Mouse (Mus musculus) lung, embryonic 16.5 days (tissue): ENCODE measurements around the gene Pax4. TPM values are rescaled to one million over a fixed set of nuclear protein-coding genes. Genes with fewer than 3 reads are reported as not detected.

Source experiments
- ATAC-seq: fragments of 200-750 bp; cut with Nextera tagmentation; 2 replicates; pipeline ENCODE4 v1.8.0; 2017; ENCODE audit warnings: low read depth, mild to moderate bottlenecking, moderate library complexity
- H3K27ac ChIP-seq: fragments of 300-500 bp; sonication (generic); 2 replicates; pipeline ENCODE4 v1.5.1; 2014; ENCODE audit warnings: mild to moderate bottlenecking, control low read depth, low read length
- H3K27me3 ChIP-seq: fragments of 300-500 bp; sonication (generic); 2 replicates; pipeline ENCODE4 v1.6.1; 2014; ENCODE audit warnings: low read depth, low read length, mixed read lengths; ENCODE audit not compliant: control insufficient read depth, insufficient read depth
- H3K36me3 ChIP-seq: fragments of 300-500 bp; sonication (generic); 2 replicates; pipeline ENCODE4 v1.6.1; 2014; ENCODE audit warnings: low read length; ENCODE audit not compliant: control insufficient read depth, insufficient read depth
- H3K4me1 ChIP-seq: fragments of 300-500 bp; sonication (generic); replicated peaks from 2 replicates; pipeline ENCODE4 v1.6.1; 2014; ENCODE audit warnings: low read length, mixed read lengths; ENCODE audit not compliant: control insufficient read depth, insufficient read depth
- H3K4me2 ChIP-seq: fragments of 300-500 bp; sonication (generic); 2 replicates; pipeline ENCODE4 v1.6.1; 2014; ENCODE audit warnings: low read depth, low read length, control low read depth
- H3K4me3 ChIP-seq: fragments of 300-500 bp; sonication (generic); 2 replicates; pipeline ENCODE4 v1.5.1; 2014; ENCODE audit warnings: mild to moderate bottlenecking, low read length, control low read depth
- H3K9ac ChIP-seq: fragments of 300-500 bp; sonication (generic); 2 replicates; pipeline ENCODE4 v1.6.1; 2014; ENCODE audit warnings: low read length, control low read depth
- H3K9me3 ChIP-seq: fragments of 300-500 bp; sonication (generic); 2 replicates; pipeline ENCODE4 v1.6.1; 2016; ENCODE audit warnings: low read length; ENCODE audit not compliant: control insufficient read depth
- WGBS: fragments of 180-500 bp; shearing (Covaris S2); extraction: QIAGEN DNeasy Blood & Tissue Kit; methylation state at CpG from one replicate; pipeline ENCODE4 v1.1.7; 2014; 5-methylcytosine and 5-hydroxymethylcytosine counted together
- polyA plus RNA-seq: library from polyadenylated mRNA; unstranded; fragments of >200 nt; fragmentation: Nextera tagmentation; extraction: Ambion mirVana; gene quantifications from 2 replicates; pipeline ENCODE4 v1.2.1, GENCODE M21; 2015

Pax4 gene
- polyA plus RNA-seq, 1 experiment from 2014 or later, result not detected

GRCm38 (mm10) chr6:28480752-28481492 lies 31.8 kb upstream of the Pax4 start:
- Histone ChIP-seq H3K9me3 (no peaks in the 10 kb centered on the region), H3K4me1 (peaks cover 31% of the 10 kb centered on the region), H3K36me3 (no peaks in the 10 kb centered on the region), H3K9ac (peak overlapping the region; percentile 87), H3K4me2 (peak overlapping the region; percentile 71), H3K4me3 (peak overlapping the region; percentile 87), H3K27me3 (no peaks in the 10 kb centered on the region), H3K27ac (peak overlapping the region; percentile 48; the same call in 1 of the 2 replicates)
- WGBS, result 3% methylated on average over 21 of the region's 21 CpGs
- no peak for ATAC-seq

GRCm38 (mm10) chr6:28479865-28480751 lies 31.0 kb upstream of the Pax4 start:
- peak overlapping the region; percentile 87 for H3K4me3 ChIP-seq
- H3K27me3 ChIP-seq, result no peaks in the 10 kb centered on the region
- under 1% methylated on average over 63 of the region's 68 CpGs for WGBS
- no peaks in the 10 kb centered on the region for H3K36me3 ChIP-seq
- H3K9me3 ChIP-seq, result no peaks in the 10 kb centered on the region
- H3K4me2 ChIP-seq, result peak overlapping the region; percentile 83
- ATAC-seq, result peak; percentile 99
- peaks cover 31% of the 10 kb centered on the region for H3K4me1 ChIP-seq
- peak overlapping the region; percentile 87 for H3K9ac ChIP-seq
- peak overlapping the region; percentile 89 for H3K27ac ChIP-seq

- H3K36me3 ChIP-seq, result no peaks in the 10 kb centered on the region
- no peak within 1 kb of the TSS for H3K27ac ChIP-seq
- H3K4me1 ChIP-seq, result peaks cover 7% of the 10 kb centered on the region
- ATAC-seq, result no peak
- no peaks in the 10 kb centered on the region for H3K9me3 ChIP-seq
- H3K9ac ChIP-seq, result no peak within 1 kb of the TSS
- H3K4me2 ChIP-seq, result no peak within 1 kb of the TSS
- no peak within 1 kb of the TSS for H3K4me3 ChIP-seq
- 80% methylated on average over 5 of the region's 5 CpGs for WGBS
- H3K27me3 ChIP-seq, result no peaks in the 10 kb centered on the region
Measured at GRCm38 (mm10) chr6:28474839-28475238, 25.7 kb upstream of the Pax4 start, which contains the start of gene Snd1. Snd1 (plus strand) TSS chr6:28475139.

GRCm38 (mm10) chr6:28474211-28474610 lies 25.1 kb upstream of the Pax4 start:
- Histone ChIP-seq H3K9me3 (no peaks in the 10 kb centered on the region), H3K9ac (no peak overlapping the region), H3K27me3 (no peaks in the 10 kb centered on the region), H3K27ac (no peak overlapping the region), H3K4me1 (peaks cover 4% of the 10 kb centered on the region), H3K4me2 (no peak overlapping the region), H3K4me3 (no peak overlapping the region), H3K36me3 (no peaks in the 10 kb centered on the region)
- 81% methylated on average over 4 of the region's 4 CpGs for WGBS
- no peak for ATAC-seq

- Histone ChIP-seq H3K4me3 (no peak overlapping the region), H3K4me2 (no peak overlapping the region)
- 79% methylated on average over 9 of the region's 9 CpGs for WGBS
Measured at GRCm38 (mm10) chr6:28471284-28472035, 22.3 kb upstream of the Pax4 start.

GRCm38 (mm10) chr6:28470621-28471020 lies 21.5 kb upstream of the Pax4 start:
- no peak for ATAC-seq
- Histone ChIP-seq H3K36me3 (no peaks in the 10 kb centered on the region), H3K9me3 (no peaks in the 10 kb centered on the region), H3K9ac (no peak overlapping the region), H3K27me3 (no peaks in the 10 kb centered on the region), H3K4me1 (no peaks in the 10 kb centered on the region), H3K4me2 (no peak overlapping the region), H3K4me3 (no peak overlapping the region), H3K27ac (no peak overlapping the region)
- WGBS, result 78% methylated on average over 5 of the region's 5 CpGs

More at GRCm38 (mm10) chr6:28471284-28472035, 22.3 kb upstream of the Pax4 start:
- no peaks in the 10 kb centered on the region for H3K4me1 ChIP-seq
- no peaks in the 10 kb centered on the region for H3K9me3 ChIP-seq
- H3K27ac ChIP-seq, result no peak overlapping the region
- no peak overlapping the region for H3K9ac ChIP-seq
- H3K27me3 ChIP-seq, result no peaks in the 10 kb centered on the region
- H3K36me3 ChIP-seq, result no peaks in the 10 kb centered on the region
- ATAC-seq, result no peak

- H3K4me3 ChIP-seq, result no peak overlapping the region
- no peak overlapping the region for H3K4me2 ChIP-seq
- no peak overlapping the region for H3K27ac ChIP-seq
- H3K9ac ChIP-seq, result no peak overlapping the region
- no peaks in the 10 kb centered on the region for H3K36me3 ChIP-seq
- ATAC-seq, result no peak
- no peaks in the 10 kb centered on the region for H3K9me3 ChIP-seq
- no peaks in the 10 kb centered on the region for H3K27me3 ChIP-seq
- WGBS, result 46% methylated on average over 4 of the region's 4 CpGs
- H3K4me1 ChIP-seq, result no peaks in the 10 kb centered on the region
Measured at GRCm38 (mm10) chr6:28470017-28470602, 21.0 kb upstream of the Pax4 start.

- H3K9me3 ChIP-seq, result no peaks in the 10 kb centered on the region
- no peaks in the 10 kb centered on the region for H3K36me3 ChIP-seq
- H3K27ac ChIP-seq, result no peak overlapping the region
- H3K4me1 ChIP-seq, result no peaks in the 10 kb centered on the region
- no peak for ATAC-seq
- H3K27me3 ChIP-seq, result no peaks in the 10 kb centered on the region
- H3K4me2 ChIP-seq, result no peak overlapping the region
- H3K4me3 ChIP-seq, result no peak overlapping the region
- 29% methylated on average over 6 of the region's 6 CpGs for WGBS
- H3K9ac ChIP-seq, result no peak overlapping the region
Measured at GRCm38 (mm10) chr6:28464630-28465029, 15.5 kb upstream of the Pax4 start.
